Mouse (Mus musculus) embryonic facial prominence, embryonic 14.5 days (tissue): ENCODE measurements at regions not wholly inside any gene's neighbourhood (a gene's known extent, or its start where the extent isn't known, plus 50 kb on each side); places are given as distances from the start of the nearest gene placed in this dataset.

Experiments used
- ATAC-seq: fragments of 200-750 bp; cut with Nextera tagmentation; 2 replicates; pipeline ENCODE4 v1.8.0; 2017; ENCODE audit warnings: low read depth, moderate number of reproducible peaks, moderate TSS enrichment
- DNase-seq: peaks from one replicate; pipeline ENCODE4 v3.0.0-alpha.2; 2015; ENCODE audit warnings: low spot score
- H3K27ac ChIP-seq: fragments of 300-500 bp; sonication (generic); replicated peaks from 2 replicates; pipeline ENCODE4 v1.5.1; 2014; ENCODE audit warnings: low read depth, mild to moderate bottlenecking, low read length, moderate library complexity
- H3K27me3 ChIP-seq: fragments of 300-500 bp; sonication (generic); replicated peaks from 2 replicates; pipeline ENCODE4 v1.6.1; 2014; ENCODE audit warnings: low read length; ENCODE audit not compliant: control insufficient read depth, insufficient read depth
- H3K36me3 ChIP-seq: fragments of 300-500 bp; sonication (generic); 2 replicates; pipeline ENCODE4 v1.6.1; 2014; ENCODE audit warnings: low read length, mixed read lengths; ENCODE audit not compliant: control insufficient read depth, insufficient read depth
- H3K4me1 ChIP-seq: fragments of 300-500 bp; sonication (generic); 2 replicates; pipeline ENCODE4 v1.6.1; 2014; ENCODE audit warnings: antibody characterized with exemption, low read length; ENCODE audit not compliant: control insufficient read depth, insufficient read depth
- H3K4me2 ChIP-seq: fragments of 300-500 bp; sonication (generic); 2 replicates; pipeline ENCODE4 v1.6.1; 2014; ENCODE audit warnings: low read depth, mild to moderate bottlenecking, low read length, moderate library complexity, mixed read lengths
- H3K4me3 ChIP-seq: fragments of 300-500 bp; sonication (generic); 2 replicates; pipeline ENCODE4 v1.5.1; 2014; ENCODE audit warnings: low read depth, mild to moderate bottlenecking, low read length
- H3K9ac ChIP-seq: fragments of 300-500 bp; sonication (generic); 2 replicates; pipeline ENCODE4 v1.6.1; 2014; ENCODE audit warnings: low read depth, mild to moderate bottlenecking, low read length, moderate library complexity, mixed read lengths
- H3K9me3 ChIP-seq: fragments of 300-500 bp; sonication (generic); 2 replicates; pipeline ENCODE4 v1.6.1; 2016; ENCODE audit warnings: low read length; ENCODE audit not compliant: control insufficient read depth
- WGBS: fragments of 180-500 bp; shearing (Covaris S2); extraction: QIAGEN DNeasy Blood & Tissue Kit; methylation state at CpG from one replicate; pipeline ENCODE4 v1.1.7; 2014; 5-methylcytosine and 5-hydroxymethylcytosine counted together

- no peaks in the 10 kb centered on the region for H3K9me3 ChIP-seq
- peaks cover 10% of the 10 kb centered on the region for H3K4me1 ChIP-seq
- no peak overlapping the region for H3K4me3 ChIP-seq
- no peaks in the 10 kb centered on the region for H3K36me3 ChIP-seq
- no peaks in the 10 kb centered on the region for H3K27me3 ChIP-seq
- ATAC-seq (no peak), DNase-seq (peak; percentile 76)
- no peak overlapping the region for H3K4me2 ChIP-seq
- 34% methylated on average over 9 of the region's 9 CpGs for WGBS
- H3K9ac ChIP-seq: no peak overlapping the region
- H3K27ac ChIP-seq: peak overlapping the region; percentile 67
These were observed 108.8 kb upstream of the Spin1 start for GRCm38 (mm10) chr13:50991726-50992432.

GRCm38 (mm10) chr13:50999738-51000137 lies 100.9 kb upstream of the Spin1 start:
- no peak for ATAC-seq
- H3K27me3 ChIP-seq: no peaks in the 10 kb centered on the region
- H3K9me3 ChIP-seq: no peaks in the 10 kb centered on the region
- no peaks in the 10 kb centered on the region for H3K4me1 ChIP-seq
- DNase-seq: peak; percentile 20
- H3K27ac ChIP-seq: no peak overlapping the region
- H3K4me2 ChIP-seq: no peak overlapping the region
- H3K4me3 ChIP-seq: no peak overlapping the region
- H3K9ac ChIP-seq: no peak overlapping the region
- 64% methylated on average over 4 of the region's 4 CpGs for WGBS
- no peaks in the 10 kb centered on the region for H3K36me3 ChIP-seq

DNA sequence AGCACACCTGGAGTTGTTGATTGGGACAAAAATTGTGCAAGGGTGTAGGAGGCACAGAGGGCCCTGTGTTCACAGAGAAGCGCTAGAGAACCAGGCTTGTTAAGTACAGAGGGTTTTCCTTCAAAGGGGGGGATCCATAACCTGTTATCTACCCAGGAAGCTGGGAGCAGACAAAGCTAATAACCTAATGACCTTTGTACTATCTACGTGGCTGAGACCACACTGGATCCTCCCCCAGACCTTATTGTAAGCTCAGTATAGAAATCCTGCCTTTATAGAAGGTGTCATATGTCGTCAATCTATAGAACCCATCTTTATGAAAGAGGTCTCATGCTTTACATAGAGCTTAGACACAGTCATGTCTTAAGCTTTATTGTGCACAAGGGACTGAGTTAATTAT lies 95.9 kb upstream of the Spin1 start:
- Histone ChIP-seq H3K4me2 (no peak overlapping the region), H3K9me3 (no peaks in the 10 kb centered on the region), H3K4me3 (no peak overlapping the region), H3K36me3 (no peaks in the 10 kb centered on the region), H3K27me3 (no peaks in the 10 kb centered on the region), H3K9ac (no peak overlapping the region), H3K27ac (no peak overlapping the region), H3K4me1 (no peaks in the 10 kb centered on the region)
- DNase-seq: no peak
- no peak for ATAC-seq
- 75% methylated on average over 3 of the region's 3 CpGs for WGBS

DNA sequence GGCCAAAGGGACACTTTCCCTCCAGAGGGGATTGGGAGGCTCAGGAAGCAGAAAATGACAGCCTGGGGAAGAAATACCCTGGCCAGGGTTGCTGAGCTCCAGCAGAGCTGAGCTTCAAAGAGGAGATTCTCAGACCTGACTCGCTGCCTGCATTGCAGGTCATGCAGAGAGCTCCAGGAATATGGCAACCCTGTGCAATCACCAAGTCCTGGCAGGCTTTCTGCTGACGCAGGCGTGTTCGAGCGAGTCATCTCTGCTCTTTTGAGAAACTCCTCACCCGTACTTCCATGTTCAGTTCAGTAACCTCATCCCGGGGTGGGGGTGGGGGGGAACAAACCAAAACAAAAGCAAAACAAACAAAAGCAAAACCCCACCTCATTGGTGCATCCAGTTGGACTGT lies 89.9 kb upstream of the Spin1 start:
- 71% methylated on average over 7 of the region's 7 CpGs for WGBS
- H3K27ac ChIP-seq: no peak overlapping the region
- H3K36me3 ChIP-seq: no peaks in the 10 kb centered on the region
- H3K9ac ChIP-seq: no peak overlapping the region
- no peaks in the 10 kb centered on the region for H3K4me1 ChIP-seq
- ATAC-seq (no peak), DNase-seq (no peak)
- H3K27me3 ChIP-seq: no peaks in the 10 kb centered on the region
- H3K4me3 ChIP-seq: no peak overlapping the region
- no peaks in the 10 kb centered on the region for H3K9me3 ChIP-seq
- H3K4me2 ChIP-seq: no peak overlapping the region

GRCm38 (mm10) chr13:51016209-51016608 lies 84.5 kb upstream of the Spin1 start:
- Histone ChIP-seq H3K9ac (no peak overlapping the region), H3K4me1 (peaks cover 19% of the 10 kb centered on the region), H3K4me2 (no peak overlapping the region), H3K9me3 (no peaks in the 10 kb centered on the region), H3K27me3 (no peaks in the 10 kb centered on the region), H3K27ac (no peak overlapping the region), H3K36me3 (no peaks in the 10 kb centered on the region), H3K4me3 (no peak overlapping the region)
- DNase-seq (no peak), ATAC-seq (no peak)
- 63% methylated on average over 3 of the region's 3 CpGs for WGBS

- peak overlapping the region; percentile 10; the same call in 1 of the 2 replicates for H3K4me2 ChIP-seq
- WGBS: 42% methylated on average over 16 of the region's 16 CpGs
- peaks cover 26% of the 10 kb centered on the region for H3K4me1 ChIP-seq
- H3K27ac ChIP-seq: peak overlapping the region; percentile 86
- no peak overlapping the region for H3K4me3 ChIP-seq
- ATAC-seq: no peak
- H3K36me3 ChIP-seq: no peaks in the 10 kb centered on the region
- H3K9ac ChIP-seq: no peak overlapping the region
- no peaks in the 10 kb centered on the region for H3K27me3 ChIP-seq
- H3K9me3 ChIP-seq: no peaks in the 10 kb centered on the region
- DNase-seq: no peak
These were observed 83.5 kb upstream of the Spin1 start for GRCm38 (mm10) chr13:51016956-51017703.

DNA sequence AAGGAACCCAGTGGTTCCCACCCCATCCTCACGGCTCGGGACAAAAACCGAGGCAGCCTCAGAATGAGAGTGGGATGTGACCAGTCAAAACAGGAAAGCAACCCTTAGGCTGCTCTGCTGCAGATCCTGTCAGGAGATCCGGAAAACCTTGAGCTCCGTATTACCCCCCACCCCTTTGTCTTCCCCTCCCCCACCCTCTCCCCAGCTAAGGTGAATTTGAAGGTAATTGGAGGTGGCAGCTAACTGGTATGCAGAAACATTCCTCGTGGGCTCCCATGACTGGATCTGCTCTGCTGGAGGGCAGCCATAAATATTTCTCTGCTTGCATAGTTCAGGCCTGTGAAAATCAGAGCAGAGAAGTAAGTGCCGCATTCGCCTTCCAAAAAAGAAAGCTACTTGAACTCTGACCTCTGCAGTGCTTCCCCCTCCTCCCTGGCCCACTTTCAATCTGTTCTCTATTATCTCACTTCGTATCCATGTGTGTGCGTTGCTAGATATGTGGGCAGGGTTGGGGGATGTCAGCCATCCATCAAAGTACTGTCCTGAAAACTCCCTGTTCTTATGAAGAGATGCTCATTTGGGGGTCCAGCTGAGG lies 82.9 kb upstream of the Spin1 start:
- Histone ChIP-seq H3K4me1 (peaks cover 33% of the 10 kb centered on the region), H3K27me3 (no peaks in the 10 kb centered on the region), H3K36me3 (no peaks in the 10 kb centered on the region), H3K4me2 (peak overlapping the region; percentile 10; the same call in 1 of the 2 replicates), H3K9ac (0 out of 2 replicates have a peak overlapping the region, but pooled peaks have one; percentile 20), H3K4me3 (no peak overlapping the region), H3K27ac (peak overlapping the region; percentile 86), H3K9me3 (no peaks in the 10 kb centered on the region)
- WGBS: 11% methylated on average over 10 of the region's 10 CpGs
- peak; percentile 79 for ATAC-seq
- peak; percentile 93 for DNase-seq

DNA sequence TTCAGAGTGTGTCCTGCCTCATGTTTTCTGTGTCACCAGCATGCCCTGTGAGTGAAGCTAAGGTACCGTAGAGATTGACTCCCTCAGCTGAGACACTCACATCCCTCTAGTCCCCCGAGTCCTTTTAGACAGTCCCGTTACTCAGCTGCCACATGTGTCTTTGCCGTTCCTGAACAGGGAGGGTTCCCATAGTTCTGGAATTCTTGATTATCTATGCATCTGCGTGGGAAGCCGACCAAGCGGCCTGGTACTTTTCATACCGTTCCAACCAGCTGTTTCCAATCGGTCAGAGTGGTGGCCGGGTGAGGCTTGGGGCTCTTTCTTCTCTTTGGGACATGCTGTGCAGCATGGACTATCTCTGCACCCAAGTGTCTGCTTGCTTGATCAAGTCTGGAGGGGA lies 82.3 kb upstream of the Spin1 start:
- Histone ChIP-seq H3K27me3 (no peaks in the 10 kb centered on the region), H3K4me2 (no peak overlapping the region), H3K9me3 (no peaks in the 10 kb centered on the region), H3K27ac (peak overlapping the region; percentile 86), H3K36me3 (no peaks in the 10 kb centered on the region), H3K4me1 (peaks cover 38% of the 10 kb centered on the region), H3K9ac (0 out of 2 replicates have a peak overlapping the region, but pooled peaks have one; percentile 20), H3K4me3 (no peak overlapping the region)
- peak; percentile 86 for DNase-seq
- ATAC-seq: peak; percentile 72
- 26% methylated on average over 10 of the region's 10 CpGs for WGBS
